Mouse (Mus musculus): ENCODE data around the gene Gpr45. TPM values are rescaled to one million over a fixed set of nuclear protein-coding genes. Genes with fewer than 3 reads are reported as not detected.

Gene Gpr45
- polyA plus RNA-seq (2014; fragmentation: Illumina TruSeq; extraction: RNeasy Lipid Tissue Mini Kit (QIAGEN cat#74804); ENCODE audit: low replicate concordance), result 0.19 TPM

GRCm38 (mm10) chr1:42952734-42953481 is at the start of gene Gpr45:
TSS of gene Gpr45 (plus strand) at chr1:42952872.

Other genes starting within 250 kb of the Gpr45 start
- 36.1 TPM for gene Mrps9, start 101.6 kb upstream of the Gpr45 start, polyA plus RNA-seq (2014; fragmentation: Illumina TruSeq; extraction: RNeasy Lipid Tissue Mini Kit (QIAGEN cat#74804); ENCODE audit: low replicate concordance)
- gene Tgfbrap1, start 145.8 kb downstream of the Gpr45 start, polyA plus RNA-seq (2014; fragmentation: Illumina TruSeq; extraction: RNeasy Lipid Tissue Mini Kit (QIAGEN cat#74804); ENCODE audit: low replicate concordance), result 6.3 TPM
- gene AI597479, start 145.8 kb downstream of the Gpr45 start, polyA plus RNA-seq (2014; fragmentation: Illumina TruSeq; extraction: RNeasy Lipid Tissue Mini Kit (QIAGEN cat#74804); ENCODE audit: low replicate concordance), result 25.2 TPM
- 19.6 TPM for gene Fhl2, start 244.1 kb downstream of the Gpr45 start, polyA plus RNA-seq (2014; fragmentation: Illumina TruSeq; extraction: RNeasy Lipid Tissue Mini Kit (QIAGEN cat#74804); ENCODE audit: low replicate concordance)